Mouse (Mus musculus) adrenal gland, adult 18-20 months (tissue): Measurements from ENCODE around the gene Gpat2. TPM values are rescaled to one million over a fixed set of nuclear protein-coding genes. Genes with fewer than 3 reads are reported as not detected.

ENCODE experiments used
- DNase-seq, 2 experiments: peaks; one replicate each; pipeline ENCODE4 v3.0.0; 2021 to 2022; ENCODE audit warnings: low spot score in 2 of 2
- total RNA-seq, 2 experiments: library from RNA; stranded (reverse); gene quantifications; 1 replicate in 1 of 2; 2 replicates in 1 of 2; pipeline ENCODE4 v1.2.3; 2021

Gpat2 gene
- total RNA-seq, 2 experiments from 2014 or later, result 0.19 TPM; not detected in 1

DNA sequence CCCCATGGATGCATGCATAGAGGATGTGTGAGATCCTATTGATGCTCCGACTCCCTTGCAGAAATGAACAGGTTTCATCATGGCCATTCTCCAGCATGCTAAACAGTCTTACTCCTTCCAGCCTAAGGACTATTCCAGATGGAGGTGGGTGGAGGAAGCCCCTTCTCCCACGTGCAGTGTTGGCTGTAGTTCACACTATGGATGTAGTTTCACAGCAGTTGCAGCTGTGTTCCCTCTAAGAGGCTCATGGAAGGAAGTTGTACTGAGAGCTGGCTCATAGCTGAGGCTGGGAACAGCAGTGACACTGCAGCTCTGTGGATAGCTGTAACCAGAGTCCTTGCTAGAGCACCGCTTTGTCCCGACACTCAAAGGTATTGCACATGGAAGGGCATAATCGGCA, 12.7 kb downstream of the Gpat2 start:
- no peak for DNase-seq

- peak; percentile 82 to 84 for DNase-seq
Measured at GRCm38 (mm10) chr2:127444055-127444789, 19.2 kb downstream of the Gpat2 start, which contains the start of gene Fahd2a. TSS of gene Fahd2a (minus strand) at chr2:127444565.

DNA sequence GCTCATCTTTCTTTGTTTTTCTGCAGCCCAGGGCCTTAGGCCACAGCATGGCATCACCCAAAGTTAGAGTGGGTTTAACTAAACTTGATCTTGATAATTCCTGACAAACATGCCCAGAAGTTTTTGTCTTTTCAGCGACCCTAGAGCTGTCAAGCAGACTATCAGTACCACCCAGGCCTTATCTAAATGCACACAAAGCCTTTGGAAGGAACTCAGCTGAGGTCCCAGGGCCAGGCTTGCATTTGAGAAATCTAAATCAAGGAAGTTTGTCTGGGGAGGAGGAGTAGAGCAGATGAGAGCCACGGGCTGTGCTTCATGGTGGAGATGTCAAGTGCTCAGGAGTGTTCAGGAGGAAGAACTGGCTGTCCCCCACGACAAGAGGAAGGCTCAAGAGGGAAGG, 21.8 kb downstream of the Gpat2 start:
- no peak for DNase-seq

DNA sequence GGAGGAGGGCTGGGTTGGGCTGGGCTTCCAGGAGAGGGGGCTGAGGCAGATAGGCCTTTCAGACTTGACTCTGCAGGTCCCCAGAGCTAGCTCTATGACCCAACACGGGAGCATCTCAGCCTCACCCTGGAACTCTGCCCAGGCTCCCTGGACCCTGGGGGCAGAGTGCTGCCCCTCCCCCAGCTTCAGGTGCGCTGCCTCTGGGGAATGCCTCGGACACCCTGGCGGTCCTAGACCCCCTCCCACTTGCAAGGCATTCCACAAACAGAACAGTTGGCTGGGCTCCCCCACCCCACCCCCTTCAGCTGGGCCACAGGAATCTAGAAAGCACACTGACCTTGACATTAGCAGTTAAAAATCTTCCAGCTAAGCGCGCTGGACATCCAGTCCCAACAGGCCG, 24.7 kb downstream of the Gpat2 start:
- DNase-seq, result peak in 1 of 2 experiments; percentile 20

DNA sequence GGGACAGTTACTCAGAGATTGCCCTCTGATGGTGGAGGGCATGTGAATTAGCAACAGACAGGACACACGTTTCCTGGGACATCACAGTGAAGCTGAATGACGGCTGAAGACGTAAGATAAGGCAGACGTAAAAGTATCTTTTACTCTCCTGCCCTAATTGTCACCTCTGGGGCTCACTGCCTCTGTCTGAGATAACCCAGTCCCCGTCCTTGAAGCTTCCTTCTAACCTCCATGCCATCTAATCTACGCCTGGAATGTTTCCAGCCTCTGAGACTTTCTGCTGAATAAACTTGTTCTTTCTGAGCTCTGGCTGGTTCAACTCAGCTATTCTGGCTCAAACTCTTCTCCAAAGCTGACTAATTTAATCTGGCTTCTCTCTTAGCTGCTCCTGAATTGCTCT, 26.7 kb downstream of the Gpat2 start:
- DNase-seq, result no peak

- no peak for DNase-seq
Measured at GRCm38 (mm10) chr2:127453141-127453540, 28.1 kb downstream of the Gpat2 start.

GRCm38 (mm10) chr2:127453764-127454163, 28.8 kb downstream of the Gpat2 start:
- DNase-seq, result peak; percentile 72 to 75

DNA sequence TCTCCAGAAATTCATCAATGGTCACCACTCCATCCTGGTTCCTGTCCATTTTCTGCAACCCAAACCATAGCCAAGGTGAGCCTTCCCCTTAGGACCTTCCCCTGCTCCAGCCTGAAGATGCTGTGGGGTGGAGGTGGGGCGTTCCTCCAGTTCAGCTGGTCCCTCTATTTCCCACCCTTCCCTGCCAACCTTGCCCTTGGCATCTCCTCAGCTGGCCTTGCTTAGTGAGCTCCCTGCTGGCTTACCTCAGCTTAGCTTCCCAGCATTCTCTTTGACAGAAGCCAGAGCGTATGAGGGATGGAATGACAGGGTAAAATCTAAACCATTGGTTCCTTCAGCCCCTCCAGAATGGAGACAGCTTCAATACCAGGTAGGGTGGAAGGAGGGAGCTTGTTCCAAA, 34.3 kb downstream of the Gpat2 start:
- DNase-seq, result no peak

DNA sequence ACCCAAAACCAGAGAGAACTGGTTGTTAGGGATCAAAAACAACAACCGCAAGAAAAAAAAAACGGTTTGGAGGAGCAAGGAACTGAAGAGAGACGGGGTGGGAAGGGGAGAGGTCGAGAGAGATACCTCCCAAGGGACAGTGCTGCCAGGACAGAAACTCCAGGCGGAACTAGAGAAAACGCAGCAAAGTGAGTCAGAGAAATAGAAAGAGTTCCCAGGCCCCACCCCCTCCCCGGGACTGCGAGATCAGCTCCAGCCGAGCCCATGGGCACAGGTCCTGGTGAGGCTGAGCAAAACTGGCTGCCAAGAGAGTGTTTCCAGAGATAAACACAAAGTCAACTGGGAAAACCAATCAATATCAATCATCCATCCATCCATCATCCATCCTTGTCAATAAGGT, 36.4 kb downstream of the Gpat2 start:
- DNase-seq, result no peak

- peak; percentile 43 to 54 for DNase-seq
Measured at GRCm38 (mm10) chr2:127462314-127462713, 37.3 kb downstream of the Gpat2 start.

GRCm38 (mm10) chr2:127470183-127470582, 45.2 kb downstream of the Gpat2 start:
- DNase-seq, result no peak

GRCm38 (mm10) chr2:127470661-127471060, 45.7 kb downstream of the Gpat2 start:
- DNase-seq, result no peak

DNA sequence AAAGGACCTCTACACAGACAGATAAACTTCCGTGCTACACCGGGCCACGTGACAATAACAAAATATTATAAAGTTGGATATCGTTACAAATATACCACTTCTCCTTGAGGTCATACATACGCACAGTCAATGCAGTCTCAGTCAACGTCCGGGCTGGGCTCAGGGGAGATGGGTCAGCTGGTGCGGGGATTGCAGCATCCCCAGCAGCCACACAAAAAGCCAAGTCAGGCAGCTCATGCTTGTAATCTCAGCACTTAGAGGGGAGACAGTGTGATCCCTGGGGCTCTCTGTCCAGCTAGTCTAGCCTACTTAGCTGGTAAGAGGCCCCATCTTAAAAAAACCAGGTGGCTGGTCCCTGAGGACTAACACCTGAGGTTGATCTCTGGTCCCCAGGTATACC, 46.3 kb downstream of the Gpat2 start:
- DNase-seq, result no peak

DNA sequence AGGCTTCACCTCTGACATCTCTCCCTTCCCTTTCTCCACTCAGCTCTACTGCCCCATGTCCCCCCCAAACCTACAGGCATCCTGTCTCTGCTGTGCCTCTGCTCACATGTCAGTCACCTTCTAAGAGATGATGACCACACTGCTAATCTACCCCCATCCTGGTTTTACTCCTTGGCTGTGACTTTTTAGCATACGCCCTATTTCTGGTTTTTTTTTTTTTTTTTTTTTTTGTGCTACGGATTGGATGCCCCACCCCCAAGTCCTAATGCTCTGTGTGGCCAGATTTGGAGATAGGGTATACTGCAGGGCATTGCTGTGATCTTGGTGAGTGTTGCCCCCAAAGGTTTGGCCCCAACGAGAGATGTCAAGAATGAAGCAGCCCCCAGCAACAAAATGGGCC, 47.3 kb downstream of the Gpat2 start:
- no peak for DNase-seq

DNA sequence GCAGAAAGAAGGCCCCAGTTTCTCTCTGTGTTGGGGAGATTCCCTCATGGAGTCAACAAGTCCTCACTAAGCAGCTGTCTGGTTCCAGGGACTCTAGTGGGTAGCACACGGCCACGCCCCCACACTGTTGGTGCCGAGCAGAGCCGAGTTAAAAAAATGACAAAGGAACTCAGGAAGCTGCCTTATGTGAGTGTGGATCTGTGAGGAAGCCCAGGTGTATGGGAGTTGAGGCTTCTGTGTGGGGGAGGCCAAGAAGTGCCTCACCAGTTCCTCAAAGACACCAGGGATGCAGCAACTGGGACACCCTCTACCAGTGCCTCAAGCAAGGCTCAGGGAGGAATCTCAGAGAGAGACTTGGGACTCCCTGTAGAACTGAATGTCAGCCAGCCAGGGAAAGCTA, 54.2 kb downstream of the Gpat2 start:
- DNase-seq, result no peak

DNA sequence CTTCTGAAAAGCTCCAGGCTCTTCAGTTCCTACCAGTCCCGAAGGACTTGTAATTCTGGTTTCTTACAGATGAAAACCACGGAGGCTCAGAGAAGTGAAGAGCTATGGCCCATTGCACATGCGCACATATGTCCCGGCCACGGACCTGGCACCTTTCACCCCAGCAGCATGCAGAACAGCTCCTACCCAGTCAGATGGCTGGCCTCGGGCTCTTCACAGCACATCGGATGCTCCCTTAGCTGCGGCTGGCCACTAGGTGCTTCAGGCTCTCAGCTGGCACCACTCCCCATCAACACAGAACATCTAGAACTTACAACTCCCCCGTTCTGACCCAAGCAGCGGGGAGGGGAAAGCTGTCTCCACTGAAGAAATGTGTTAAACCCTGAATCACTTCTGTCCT, 54.8 kb downstream of the Gpat2 start:
- no peak for DNase-seq

GRCm38 (mm10) chr2:127481841-127482532, 57.0 kb downstream of the Gpat2 start:
- DNase-seq, result no peak

- DNase-seq, result peak; percentile 36 to 57
Measured at GRCm38 (mm10) chr2:127482533-127482911, 57.5 kb downstream of the Gpat2 start.

GRCm38 (mm10) chr2:127483001-127483400, 58.0 kb downstream of the Gpat2 start:
- DNase-seq, result no peak

DNA sequence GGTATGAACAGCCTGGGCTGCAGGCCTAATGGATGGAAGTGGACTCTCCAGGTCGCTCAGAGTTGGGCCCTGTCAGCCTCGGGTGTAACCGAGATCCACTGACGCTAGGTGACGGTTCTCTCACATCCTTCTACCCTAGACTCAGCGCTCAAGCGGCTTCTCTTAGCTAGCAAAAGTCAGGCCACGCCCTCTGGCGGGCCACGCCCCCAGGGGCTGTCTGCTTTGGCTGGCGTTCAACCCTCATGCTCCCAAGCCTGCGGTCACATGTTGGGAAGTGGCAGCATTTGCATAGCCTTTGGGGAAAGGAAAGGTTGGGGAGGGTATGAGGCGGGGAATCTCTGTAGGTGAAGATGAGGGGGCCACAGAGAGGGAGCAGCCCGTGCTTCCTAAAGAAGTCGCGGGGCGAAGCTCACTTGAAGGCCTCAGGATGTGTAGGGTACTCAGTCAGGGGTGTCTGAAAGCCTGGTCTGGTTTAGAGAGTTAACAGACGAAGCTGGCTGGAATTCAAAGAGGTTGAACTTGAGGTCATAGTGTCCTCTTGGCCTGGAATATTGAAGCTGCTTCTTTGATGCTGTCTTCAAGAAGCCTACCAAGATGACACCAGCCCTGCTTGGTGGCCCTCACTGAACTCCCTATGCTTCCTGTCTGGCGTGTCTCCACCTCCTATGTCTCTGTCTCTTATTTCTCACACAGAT, 59.6 kb downstream of the Gpat2 start:
- peak; percentile 42 to 51 for DNase-seq
